Mouse (Mus musculus) layer of hippocampus, adult 9-11 months (tissue): ENCODE results near the gene Plbd2.

Experiments
- DNase-seq: peaks from one replicate; pipeline ENCODE4 v3.0.0; 2022

Gene Plbd2

GRCm38 (mm10) chr5:120503144-120503795, at the start of gene Plbd2:
Gene Plbd2, minus strand, starts transcription at chr5:120503625.
- DNase-seq = peak; percentile 77

- DNase-seq = peak; percentile 68
Measured at GRCm38 (mm10) chr5:120550673-120551072, 47.2 kb upstream of the Plbd2 start.

- DNase-seq = no peak
Measured at GRCm38 (mm10) chr5:120550137-120550536, 46.7 kb upstream of the Plbd2 start.

GRCm38 (mm10) chr5:120548236-120548850, 44.9 kb upstream of the Plbd2 start:
- no peak for DNase-seq

GRCm38 (mm10) chr5:120536632-120537031, 33.2 kb upstream of the Plbd2 start:
- DNase-seq = no peak

- DNase-seq = peak; percentile 45
Measured at GRCm38 (mm10) chr5:120536046-120536445, 32.6 kb upstream of the Plbd2 start.

- no peak for DNase-seq
Measured at GRCm38 (mm10) chr5:120534686-120535075, 31.3 kb upstream of the Plbd2 start.

- DNase-seq = no peak
Measured at GRCm38 (mm10) chr5:120534071-120534685, 30.8 kb upstream of the Plbd2 start.

- no peak for DNase-seq
Measured at GRCm38 (mm10) chr5:120531631-120532030, 28.2 kb upstream of the Plbd2 start.

GRCm38 (mm10) chr5:120527296-120527964, 24.0 kb upstream of the Plbd2 start:
- DNase-seq = peak; percentile 69

GRCm38 (mm10) chr5:120526311-120526710, 22.9 kb upstream of the Plbd2 start:
- DNase-seq = no peak

- DNase-seq = no peak
Measured at GRCm38 (mm10) chr5:120525737-120526136, 22.3 kb upstream of the Plbd2 start.

GRCm38 (mm10) chr5:120524736-120525135, 21.3 kb upstream of the Plbd2 start:
- no peak for DNase-seq

- no peak for DNase-seq
Measured at GRCm38 (mm10) chr5:120522649-120523048, 19.2 kb upstream of the Plbd2 start.

- DNase-seq = peak; percentile 30
Measured at GRCm38 (mm10) chr5:120517552-120517951, 14.1 kb upstream of the Plbd2 start.

- peak; percentile 31 for DNase-seq
Measured at GRCm38 (mm10) chr5:120516221-120516984, 13.0 kb upstream of the Plbd2 start.

- no peak for DNase-seq
Measured at GRCm38 (mm10) chr5:120515451-120515850, 12.0 kb upstream of the Plbd2 start.

GRCm38 (mm10) chr5:120514754-120515153, 11.3 kb upstream of the Plbd2 start:
- no peak for DNase-seq

- no peak for DNase-seq
Measured at GRCm38 (mm10) chr5:120514031-120514677, 10.7 kb upstream of the Plbd2 start.

- DNase-seq = no peak
Measured at GRCm38 (mm10) chr5:120512911-120513555, 9.6 kb upstream of the Plbd2 start.

- no peak for DNase-seq
Measured at GRCm38 (mm10) chr5:120511643-120512220, 8.3 kb upstream of the Plbd2 start.
